Mouse (Mus musculus): ENCODE results near the gene Fgfr2.

GRCm38 (mm10) chr7:133088411-133088810 lies 34.7 kb downstream of the Fgfr2 start:
- TF ChIP-seq POLR2A (IDR thresholded peaks at IDR 0.05; ENCODE audit: insufficient read length, low read depth) = no peak
- no peak for TF ChIP-seq TCF3 (IDR thresholded peaks at IDR 0.05; ENCODE audit: insufficient read length, low read depth)
- TF ChIP-seq POLR2AphosphoS2 (IDR thresholded peaks at IDR 0.05; ENCODE audit: insufficient read length, low read depth) = no peak
- TF ChIP-seq TCF12 (IDR thresholded peaks at IDR 0.05; ENCODE audit: insufficient read depth, poor library complexity, severe bottlenecking) = no peak
- TF ChIP-seq MYOD1 (IDR thresholded peaks at IDR 0.05; ENCODE audit: control insufficient read depth in 1 of 3, insufficient read length in 2 of 3, low read depth in 2 of 3) = no peak
- TF ChIP-seq USF1 (IDR thresholded peaks at IDR 0.05; ENCODE audit: low read depth) = no peak
- no peak for TF ChIP-seq MYOG (IDR thresholded peaks at IDR 0.05; ENCODE audit: control insufficient read depth in 1 of 3, insufficient read depth in 1 of 3, insufficient read length in 2 of 3, low read depth in 2 of 3)
